Comparison of ENCODE assay signal across 19 mouse cellular contexts in genomic region chr19:14290911-14291310, GRCm38 (mm10).
A peak's percentile ranks its signal among the peaks of the same experiment; 100 is the strongest.
DNase-seq lines count a peak whose midpoint lies in the region; ATAC-seq and TF ChIP-seq lines count a peak whose summit lies in the region.
"Had no signal": no experiment of that assay in that cellular context is flagged by ENCODE, and none has a peak within 500 bp of the region (broad histone marks: within the 10 kb centered on the region; RNA-seq: fewer than 3 reads in every experiment).

No protein-coding gene starts in this region.

- H3K4me1 ChIP-seq in forebrain, embryonic 12.5 days = no peaks in the 10 kb centered on the region
- H3K4me1 ChIP-seq in forebrain, embryonic 11.5 days (replicated peaks; ENCODE audit: control insufficient read depth, insufficient read depth, low read length) = no peaks in the 10 kb centered on the region
- H3K4me1 ChIP-seq: heart, embryonic 10.5 days; liver, embryonic 15.5 days; neural tube, embryonic 12.5 days had no signal

- H3K9me3 ChIP-seq in forebrain, embryonic 12.5 days = no peaks in the 10 kb centered on the region
- no peaks in the 10 kb centered on the region for H3K9me3 ChIP-seq in forebrain, embryonic 11.5 days (ENCODE audit: control insufficient read depth, low read length)
- H3K9me3 ChIP-seq: heart, embryonic 10.5 days; limb, embryonic 13.5 days; liver, embryonic 15.5 days; neural tube, embryonic 12.5 days had no signal

- H3K27me3 ChIP-seq in forebrain, embryonic 12.5 days = 0 out of 2 replicates have a peak, but pooled peaks cover 3% of the 10 kb centered on the region
- H3K27me3 ChIP-seq in forebrain, embryonic 11.5 days (ENCODE audit: control insufficient read depth, insufficient read depth, low read length) = no peaks in the 10 kb centered on the region
- H3K27me3 ChIP-seq: limb, embryonic 13.5 days; liver, embryonic 15.5 days; neural tube, embryonic 12.5 days had no signal

- no peak overlapping the region for H3K4me3 ChIP-seq in forebrain, embryonic 12.5 days (replicated peaks)
- no peak overlapping the region for H3K4me3 ChIP-seq in forebrain, embryonic 11.5 days (ENCODE audit: low read depth, low read length)
- no peak overlapping the region for H3K4me3 ChIP-seq in layer of hippocampus, adult 2 months
- H3K4me3 ChIP-seq: heart, embryonic 10.5 days; left cerebral cortex, adult 2 months; limb, embryonic 13.5 days; liver, embryonic 15.5 days; neural tube, embryonic 12.5 days had no signal

- H3K36me3 ChIP-seq in forebrain, embryonic 12.5 days (replicated peaks) = no peaks in the 10 kb centered on the region
- H3K36me3 ChIP-seq in forebrain, embryonic 11.5 days (ENCODE audit: control insufficient read depth, insufficient read depth, low read length) = no peaks in the 10 kb centered on the region
- H3K36me3 ChIP-seq: heart, embryonic 10.5 days; limb, embryonic 13.5 days; liver, embryonic 15.5 days; neural tube, embryonic 12.5 days had no signal

- ATAC-seq in forebrain, embryonic 12.5 days (ENCODE audit: low FRiP score) = peak; percentile 44; the same call in 1 of the 2 replicates
- no peak for ATAC-seq in forebrain, embryonic 11.5 days (replicated peaks; ENCODE audit: low FRiP score)
- ATAC-seq: intestine, embryonic 16.5 days had no signal

- DNase-seq in forebrain, embryonic 11.5 days (ENCODE audit: low spot score) = no peak
- no peak for DNase-seq in layer of hippocampus, adult 2 months (ENCODE audit: low spot score in 2 of 2)
- DNase-seq in layer of hippocampus, postnatal 10 days (ENCODE audit: low spot score in 2 of 2) = no peak
- peak; percentile 16 for DNase-seq in right cerebral cortex, postnatal 4 days
- no peak for DNase-seq in right cerebral cortex, postnatal 36 days (ENCODE audit: low spot score in 2 of 2)
- no peak for DNase-seq in left cerebral cortex, adult 18-20 months (ENCODE audit: low spot score in 2 of 2)
- DNase-seq in ovary, postnatal 36 days (ENCODE audit: low spot score) = no peak
- DNase-seq: cerebellum, adult 11-12 months; gastrocnemius, postnatal 25 days; heart, postnatal 14 days; kidney, postnatal 4 days; thymus, postnatal 4 days had no signal

- H3K27ac ChIP-seq in forebrain, embryonic 12.5 days = no peak overlapping the region
- no peak overlapping the region for H3K27ac ChIP-seq in forebrain, embryonic 11.5 days (ENCODE audit: low read depth, low read length)
- H3K27ac ChIP-seq in layer of hippocampus, adult 2 months = no peak overlapping the region
- H3K27ac ChIP-seq: heart, embryonic 10.5 days; left cerebral cortex, adult 2 months; limb, embryonic 13.5 days; liver, embryonic 15.5 days; neural tube, embryonic 12.5 days had no signal

- peak; percentile 53 for TF ChIP-seq CTCF in layer of hippocampus, adult 2 months (conservative IDR thresholded peaks at IDR 0.05)

- 83% methylated on average over 6 of the region's 6 CpGs for WGBS in forebrain, embryonic 12.5 days
- 83% methylated on average over 6 of the region's 6 CpGs for WGBS in forebrain, embryonic 11.5 days

- no peak overlapping the region for H3K4me2 ChIP-seq in forebrain, embryonic 12.5 days
- no peak overlapping the region for H3K4me2 ChIP-seq in forebrain, embryonic 11.5 days (ENCODE audit: low read depth, low read length, severe bottlenecking)
- H3K4me2 ChIP-seq: limb, embryonic 13.5 days; liver, embryonic 15.5 days; neural tube, embryonic 12.5 days had no signal

- H3K9ac ChIP-seq in forebrain, embryonic 12.5 days = no peak overlapping the region
- no peak overlapping the region for H3K9ac ChIP-seq in forebrain, embryonic 11.5 days (ENCODE audit: low read length)
- H3K9ac ChIP-seq: limb, embryonic 13.5 days; liver, embryonic 15.5 days; neural tube, embryonic 12.5 days had no signal
